Mouse (Mus musculus): ENCODE results near the gene Pax1. TPM values are rescaled to one million over a fixed set of nuclear protein-coding genes. Genes with fewer than 3 reads are reported as not detected.
A peak's percentile ranks its signal among the peaks of the same experiment; 100 is the strongest.

The Pax1 gene
- 0.07 TPM in 1 of 2 replicates, not detected in the other for polyA plus RNA-seq (2015; fragmentation: Nextera tagmentation; extraction: Ambion mirVana)

DNA sequence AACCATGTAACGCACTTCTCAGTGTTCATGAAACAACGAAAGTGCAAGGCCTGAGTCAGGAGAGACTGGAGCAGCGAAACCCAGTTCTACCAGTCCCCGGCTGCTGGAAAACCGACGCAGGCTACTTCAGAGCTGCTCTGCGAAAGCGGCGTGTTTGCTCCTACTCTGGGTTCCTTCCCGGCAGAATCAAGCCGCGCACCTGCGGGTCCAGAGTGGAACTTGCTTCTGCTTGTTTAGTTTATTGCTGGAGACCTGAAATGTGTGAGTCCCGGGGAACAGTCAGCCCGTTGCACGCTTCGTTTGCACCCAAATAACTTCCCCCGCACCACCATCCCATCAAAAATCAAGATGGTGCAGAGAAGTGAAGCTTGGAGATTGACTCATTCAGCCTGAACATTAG lies at the start of gene Pax1:
TSS of gene Pax1 (plus strand) at position 345 of the 400 bp plus-strand sequence.
- no peak within 1 kb of the TSS for H3K9ac ChIP-seq (replicated peaks; ENCODE audit: low read length)
- no peaks in the 10 kb centered on the region for H3K36me3 ChIP-seq (ENCODE audit: insufficient read depth, low read length)
- peaks cover 18% of the 10 kb centered on the region for H3K4me1 ChIP-seq (ENCODE audit: insufficient read depth, low read length)
- WGBS, result under 1% methylated on average over 18 of the region's 18 CpGs
- no peak for ATAC-seq (ENCODE audit: low FRiP score, low TSS enrichment)
- no peaks in the 10 kb centered on the region for H3K9me3 ChIP-seq (ENCODE audit: low read length)
- peak within 1 kb of the TSS; percentile 12; the same call in 1 of the 2 replicates for H3K4me2 ChIP-seq (replicated peaks; ENCODE audit: low read depth, low read length)
- H3K27ac ChIP-seq (ENCODE audit: low read length), result no peak within 1 kb of the TSS
- peaks cover 95% of the 10 kb centered on the region for H3K27me3 ChIP-seq (ENCODE audit: insufficient read depth, low read length)
- no peak within 1 kb of the TSS for H3K4me3 ChIP-seq (ENCODE audit: low read length)

DNA sequence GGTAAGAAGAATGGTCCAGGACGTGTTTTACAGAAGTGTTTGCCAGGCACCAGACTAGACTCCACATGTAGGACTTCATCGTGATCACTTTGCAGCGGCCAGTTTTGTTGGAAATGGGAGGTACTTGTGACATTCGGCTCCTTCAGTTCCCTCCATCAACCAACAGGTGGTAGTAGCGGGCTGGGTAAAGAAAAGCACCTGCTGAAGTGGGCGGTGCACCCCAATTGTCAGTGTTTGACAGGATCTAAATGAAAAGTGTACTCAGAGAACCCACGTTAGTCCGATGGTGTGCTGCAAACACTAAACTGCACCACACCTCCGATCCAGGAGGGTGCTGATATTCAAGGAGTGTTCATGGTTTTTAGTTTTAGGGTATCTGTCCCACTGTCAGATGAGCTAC lies 40.7 kb upstream of the Pax1 start:
- Histone ChIP-seq H3K9ac (replicated peaks; ENCODE audit: low read length) (no peak overlapping the region), H3K4me2 (replicated peaks; ENCODE audit: low read depth, low read length) (no peak overlapping the region), H3K27me3 (ENCODE audit: insufficient read depth, low read length) (peaks cover 14% of the 10 kb centered on the region), H3K9me3 (ENCODE audit: low read length) (no peaks in the 10 kb centered on the region), H3K4me1 (ENCODE audit: insufficient read depth, low read length) (no peaks in the 10 kb centered on the region), H3K36me3 (ENCODE audit: insufficient read depth, low read length) (no peaks in the 10 kb centered on the region), H3K27ac (ENCODE audit: low read length) (no peak overlapping the region), H3K4me3 (ENCODE audit: low read length) (no peak overlapping the region)
- ATAC-seq (ENCODE audit: low FRiP score, low TSS enrichment), result no peak
- 13% methylated on average over 9 of the region's 9 CpGs for WGBS

DNA sequence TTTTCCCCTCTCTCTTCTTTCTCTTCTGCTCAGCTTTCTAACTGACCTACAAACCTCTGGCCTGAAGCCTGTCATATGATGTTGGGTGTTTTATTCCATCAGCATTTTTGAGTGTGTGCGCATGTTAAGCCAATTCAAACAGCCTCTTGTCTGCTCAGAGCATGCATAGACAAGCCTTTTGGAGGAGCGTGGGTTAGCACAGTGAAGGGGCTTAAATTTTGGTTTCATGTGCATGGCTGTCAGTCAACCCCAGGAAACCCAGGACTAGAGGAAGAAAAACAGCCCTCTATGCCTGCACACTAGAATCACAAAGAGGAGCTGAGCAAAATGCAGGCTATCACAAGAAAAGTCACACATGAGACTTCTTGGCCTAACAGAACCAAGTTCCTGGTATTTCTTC lies 36.5 kb upstream of the Pax1 start:
- Histone ChIP-seq H3K9me3 (ENCODE audit: low read length) (no peaks in the 10 kb centered on the region), H3K27me3 (ENCODE audit: insufficient read depth, low read length) (peaks cover 14% of the 10 kb centered on the region), H3K4me2 (replicated peaks; ENCODE audit: low read depth, low read length) (no peak overlapping the region), H3K4me3 (ENCODE audit: low read length) (no peak overlapping the region), H3K27ac (ENCODE audit: low read length) (no peak overlapping the region), H3K36me3 (ENCODE audit: insufficient read depth, low read length) (no peaks in the 10 kb centered on the region), H3K4me1 (ENCODE audit: insufficient read depth, low read length) (no peaks in the 10 kb centered on the region), H3K9ac (replicated peaks; ENCODE audit: low read length) (no peak overlapping the region)
- WGBS, result 89% methylated on average over 2 of the region's 2 CpGs
- no peak for ATAC-seq (ENCODE audit: low FRiP score, low TSS enrichment)

DNA sequence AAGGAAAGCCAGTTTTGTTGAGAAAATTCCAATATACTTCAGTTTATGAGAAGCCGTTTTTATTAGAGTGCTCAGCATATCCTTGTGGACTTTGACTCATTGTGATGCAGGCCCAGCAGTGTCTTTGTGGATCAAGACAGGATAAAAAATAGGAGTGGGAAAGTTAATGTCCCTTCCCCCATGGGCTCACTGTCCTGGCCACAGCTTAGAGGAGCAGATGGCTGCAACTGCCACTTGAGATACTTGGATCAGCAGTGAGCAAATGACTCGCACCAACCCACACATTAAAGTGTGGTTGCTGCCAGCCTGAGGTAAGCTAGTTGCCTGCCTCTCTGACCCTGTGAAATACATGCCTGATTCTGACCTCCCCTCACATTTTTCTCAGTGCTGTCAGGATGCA lies 29.0 kb upstream of the Pax1 start:
- no peak overlapping the region for H3K4me2 ChIP-seq (replicated peaks; ENCODE audit: low read depth, low read length)
- no peaks in the 10 kb centered on the region for H3K9me3 ChIP-seq (ENCODE audit: low read length)
- H3K9ac ChIP-seq (replicated peaks; ENCODE audit: low read length), result no peak overlapping the region
- no peaks in the 10 kb centered on the region for H3K36me3 ChIP-seq (ENCODE audit: insufficient read depth, low read length)
- WGBS, result 79% methylated on average over 2 of the region's 2 CpGs
- no peak overlapping the region for H3K4me3 ChIP-seq (ENCODE audit: low read length)
- H3K27me3 ChIP-seq (ENCODE audit: insufficient read depth, low read length), result no peaks in the 10 kb centered on the region
- no peaks in the 10 kb centered on the region for H3K4me1 ChIP-seq (ENCODE audit: insufficient read depth, low read length)
- no peak for ATAC-seq (ENCODE audit: low FRiP score, low TSS enrichment)
- H3K27ac ChIP-seq (ENCODE audit: low read length), result no peak overlapping the region

DNA sequence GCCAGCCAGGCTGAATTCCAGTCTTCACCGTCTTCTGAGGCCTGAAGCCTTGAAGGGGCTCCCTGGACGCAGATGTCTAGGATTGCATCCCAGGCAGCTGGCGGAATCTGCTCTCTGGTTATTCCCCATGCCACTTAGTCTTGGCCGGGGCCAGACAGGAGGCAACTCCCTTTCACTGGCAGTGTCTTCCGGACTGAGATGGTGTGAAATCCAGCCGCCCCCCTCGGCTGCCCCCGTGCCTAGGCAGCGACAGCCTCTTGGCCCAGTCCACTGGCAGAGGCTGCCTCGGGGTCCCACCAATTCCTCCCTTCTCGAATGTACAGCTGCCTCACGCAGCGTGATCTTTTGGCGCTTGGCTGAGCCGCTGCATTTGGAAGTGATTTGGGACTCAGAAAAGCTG lies 23.0 kb upstream of the Pax1 start:
- Histone ChIP-seq H3K4me2 (replicated peaks; ENCODE audit: low read depth, low read length) (no peak overlapping the region), H3K27ac (ENCODE audit: low read length) (no peak overlapping the region), H3K9me3 (ENCODE audit: low read length) (no peaks in the 10 kb centered on the region), H3K4me3 (ENCODE audit: low read length) (no peak overlapping the region), H3K36me3 (ENCODE audit: insufficient read depth, low read length) (no peaks in the 10 kb centered on the region), H3K4me1 (ENCODE audit: insufficient read depth, low read length) (no peaks in the 10 kb centered on the region), H3K27me3 (ENCODE audit: insufficient read depth, low read length) (no peaks in the 10 kb centered on the region), H3K9ac (replicated peaks; ENCODE audit: low read length) (no peak overlapping the region)
- ATAC-seq (ENCODE audit: low FRiP score, low TSS enrichment), result no peak
- 44% methylated on average over 15 of the region's 15 CpGs for WGBS

DNA sequence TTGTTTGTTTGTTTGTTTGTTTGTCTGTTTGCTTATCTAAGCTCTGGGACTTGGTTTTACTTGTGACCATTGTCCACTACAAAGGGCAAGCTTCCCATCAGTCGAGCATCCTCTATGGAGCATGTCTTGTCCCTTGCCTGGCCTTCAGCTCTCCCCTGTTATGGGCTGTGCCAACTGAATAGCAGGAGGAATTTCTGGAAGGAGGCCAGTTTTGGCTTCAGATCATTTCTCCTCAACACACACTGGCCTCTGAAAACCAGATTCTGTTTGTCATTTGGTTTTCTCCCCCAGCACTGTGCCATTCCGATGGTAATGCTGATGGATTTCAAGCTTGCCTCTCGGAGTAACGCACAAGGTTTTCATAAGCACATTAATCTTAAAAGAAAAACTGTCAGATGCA lies 21.9 kb upstream of the Pax1 start:
- H3K27me3 ChIP-seq (ENCODE audit: insufficient read depth, low read length), result no peaks in the 10 kb centered on the region
- WGBS, result 90% methylated on average over 4 of the region's 4 CpGs
- no peak overlapping the region for H3K4me3 ChIP-seq (ENCODE audit: low read length)
- H3K9ac ChIP-seq (replicated peaks; ENCODE audit: low read length), result no peak overlapping the region
- no peak overlapping the region for H3K4me2 ChIP-seq (replicated peaks; ENCODE audit: low read depth, low read length)
- H3K36me3 ChIP-seq (ENCODE audit: insufficient read depth, low read length), result no peaks in the 10 kb centered on the region
- H3K27ac ChIP-seq (ENCODE audit: low read length), result no peak overlapping the region
- H3K4me1 ChIP-seq (ENCODE audit: insufficient read depth, low read length), result no peaks in the 10 kb centered on the region
- no peaks in the 10 kb centered on the region for H3K9me3 ChIP-seq (ENCODE audit: low read length)
- ATAC-seq (ENCODE audit: low FRiP score, low TSS enrichment), result no peak

DNA sequence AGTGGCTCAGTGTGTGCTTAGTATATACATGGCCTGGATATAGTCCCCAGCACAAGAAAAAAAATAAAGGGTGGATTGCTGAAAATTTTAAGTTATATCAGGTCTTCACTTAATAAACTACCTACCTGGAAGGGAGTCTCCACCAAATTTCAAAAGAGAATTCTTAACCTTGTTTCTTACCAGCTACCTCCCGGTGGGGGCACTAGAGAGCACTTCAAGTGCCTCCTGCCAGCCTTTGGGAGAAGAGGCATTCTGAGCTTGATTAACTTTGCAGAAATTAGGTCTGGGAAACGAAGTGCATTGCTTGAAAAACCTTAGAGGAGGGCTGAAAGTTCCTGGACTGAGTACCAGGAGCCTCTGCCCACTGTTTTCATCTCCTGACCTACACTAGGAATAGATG lies 19.5 kb upstream of the Pax1 start:
- H3K9ac ChIP-seq (replicated peaks; ENCODE audit: low read length), result no peak overlapping the region
- H3K27me3 ChIP-seq (ENCODE audit: insufficient read depth, low read length), result no peaks in the 10 kb centered on the region
- no peak overlapping the region for H3K4me3 ChIP-seq (ENCODE audit: low read length)
- H3K27ac ChIP-seq (ENCODE audit: low read length), result no peak overlapping the region
- ATAC-seq (ENCODE audit: low FRiP score, low TSS enrichment), result no peak
- H3K9me3 ChIP-seq (ENCODE audit: low read length), result no peaks in the 10 kb centered on the region
- WGBS, result 4% methylated on average over 2 of the region's 2 CpGs
- H3K4me2 ChIP-seq (replicated peaks; ENCODE audit: low read depth, low read length), result no peak overlapping the region
- no peaks in the 10 kb centered on the region for H3K4me1 ChIP-seq (ENCODE audit: insufficient read depth, low read length)
- no peaks in the 10 kb centered on the region for H3K36me3 ChIP-seq (ENCODE audit: insufficient read depth, low read length)

DNA sequence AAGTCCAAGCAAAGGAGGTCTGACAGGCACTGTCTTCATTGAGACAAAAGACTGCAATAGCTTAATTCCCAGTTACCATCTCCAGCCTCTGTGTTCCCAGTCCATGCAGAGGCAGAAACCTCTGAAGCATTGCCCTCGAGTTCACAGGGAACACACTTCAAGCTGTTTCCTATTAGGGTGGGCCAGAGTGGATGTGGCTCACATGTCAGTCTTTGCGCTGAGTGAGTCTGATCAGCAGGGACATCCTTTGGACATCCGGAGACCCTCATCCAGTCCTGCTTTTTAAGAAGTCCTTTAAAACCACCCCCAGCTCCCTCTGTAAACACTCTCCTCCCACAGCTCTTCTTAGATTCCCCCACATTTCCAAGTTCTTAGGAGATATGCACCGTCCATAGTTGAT lies 2.0 kb upstream of the Pax1 start:
- Histone ChIP-seq H3K4me1 (ENCODE audit: insufficient read depth, low read length) (peaks cover 6% of the 10 kb centered on the region; the same call in 1 of the 2 replicates), H3K27ac (ENCODE audit: low read length) (no peak overlapping the region), H3K4me2 (replicated peaks; ENCODE audit: low read depth, low read length) (no peak overlapping the region), H3K9ac (replicated peaks; ENCODE audit: low read length) (no peak overlapping the region), H3K27me3 (ENCODE audit: insufficient read depth, low read length) (peaks cover 94% of the 10 kb centered on the region), H3K4me3 (ENCODE audit: low read length) (no peak overlapping the region), H3K36me3 (ENCODE audit: insufficient read depth, low read length) (no peaks in the 10 kb centered on the region), H3K9me3 (ENCODE audit: low read length) (no peaks in the 10 kb centered on the region)
- no peak for ATAC-seq (ENCODE audit: low FRiP score, low TSS enrichment)
- 3% methylated on average over 4 of the region's 4 CpGs for WGBS

DNA sequence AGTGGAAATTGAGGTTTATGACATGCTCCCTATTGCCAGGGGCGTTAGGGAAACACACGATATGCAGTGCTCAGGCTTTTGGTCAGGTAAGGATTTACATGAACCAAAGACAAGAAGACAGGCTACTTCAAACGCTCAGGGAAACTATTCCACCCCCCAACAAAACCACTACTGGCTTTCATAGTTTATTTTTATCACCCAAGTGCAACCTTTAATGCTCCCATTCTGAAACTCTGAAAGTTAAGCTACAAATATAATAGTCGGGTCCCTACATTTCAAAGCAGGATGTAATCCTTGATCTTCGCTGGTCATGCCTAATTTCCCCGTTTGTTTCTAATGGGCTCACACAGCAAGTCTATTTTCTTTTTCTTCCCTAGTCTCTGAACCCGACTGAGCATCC lies 1.3 kb upstream of the Pax1 start:
- H3K4me2 ChIP-seq (replicated peaks; ENCODE audit: low read depth, low read length), result no peak overlapping the region
- H3K36me3 ChIP-seq (ENCODE audit: insufficient read depth, low read length), result no peaks in the 10 kb centered on the region
- no peaks in the 10 kb centered on the region for H3K9me3 ChIP-seq (ENCODE audit: low read length)
- no peak for ATAC-seq (ENCODE audit: low FRiP score, low TSS enrichment)
- H3K4me1 ChIP-seq (ENCODE audit: insufficient read depth, low read length), result peaks cover 12% of the 10 kb centered on the region
- WGBS, result under 1% methylated on average over 7 of the region's 7 CpGs
- peaks cover 95% of the 10 kb centered on the region for H3K27me3 ChIP-seq (ENCODE audit: insufficient read depth, low read length)
- H3K27ac ChIP-seq (ENCODE audit: low read length), result no peak overlapping the region
- no peak overlapping the region for H3K4me3 ChIP-seq (ENCODE audit: low read length)
- no peak overlapping the region for H3K9ac ChIP-seq (replicated peaks; ENCODE audit: low read length)

DNA sequence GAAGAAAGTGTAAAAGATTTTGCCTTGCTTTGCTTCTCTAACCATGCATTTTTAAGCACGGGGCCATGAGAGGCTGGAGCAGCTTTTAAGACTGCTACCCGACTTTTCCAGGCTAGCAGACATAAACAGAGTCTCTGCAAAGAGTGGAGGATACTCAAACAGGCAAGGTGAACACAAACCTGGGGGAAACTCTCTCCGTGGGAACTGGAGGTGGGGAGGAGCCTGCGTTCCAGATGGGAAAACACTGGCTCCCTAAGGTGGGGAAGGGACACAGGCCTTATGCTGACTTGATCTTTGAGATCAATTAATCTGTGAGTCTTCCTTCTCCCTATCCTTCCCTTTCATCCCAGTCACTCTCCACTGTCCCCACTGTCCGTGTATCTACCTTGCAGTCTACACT lies 869 bp upstream of the Pax1 start:
- H3K9me3 ChIP-seq (ENCODE audit: low read length), result no peaks in the 10 kb centered on the region
- H3K4me2 ChIP-seq (replicated peaks; ENCODE audit: low read depth, low read length), result no peak overlapping the region
- no peak overlapping the region for H3K9ac ChIP-seq (replicated peaks; ENCODE audit: low read length)
- peaks cover 16% of the 10 kb centered on the region for H3K4me1 ChIP-seq (ENCODE audit: insufficient read depth, low read length)
- no peak overlapping the region for H3K4me3 ChIP-seq (ENCODE audit: low read length)
- no peak for ATAC-seq (ENCODE audit: low FRiP score, low TSS enrichment)
- no peak overlapping the region for H3K27ac ChIP-seq (ENCODE audit: low read length)
- no peaks in the 10 kb centered on the region for H3K36me3 ChIP-seq (ENCODE audit: insufficient read depth, low read length)
- H3K27me3 ChIP-seq (ENCODE audit: insufficient read depth, low read length), result peaks cover 95% of the 10 kb centered on the region
- under 1% methylated on average over 5 of the region's 5 CpGs for WGBS

Data from kidney, embryonic 16.5 days (tissue).